Mouse (Mus musculus): ENCODE data around the gene Rhox4d.
"Not testable (repeated sequence)": the region's sequence is repeated elsewhere in the genome, so short reads cannot be mapped to it uniquely, and the experiment has no call there.

The Rhox4d gene

GRCm38 (mm10) chrX:37514059-37514458 is at the start of gene Rhox4d:
TSS of gene Rhox4d (plus strand) at chrX:37514359.
- not testable (repeated sequence) for DNase-seq (ENCODE audit: low read depth, low spot score)

GRCm38 (mm10) chrX:37480037-37480436 is 34.1 kb upstream of the Rhox4d start, which contains the start of gene Rhox4c:
TSS of gene Rhox4c (plus strand) at chrX:37480337.
- DNase-seq (ENCODE audit: low read depth, low spot score), result not testable (repeated sequence)

- not testable (repeated sequence) for DNase-seq (ENCODE audit: low read depth, low spot score)
These were observed 16.0 kb downstream of the Rhox4d start, which contains the start of gene Rhox2e for GRCm38 (mm10) chrX:37530152-37530551. TSS of gene Rhox2e (plus strand) at chrX:37530452.

GRCm38 (mm10) chrX:37541719-37542118 is 27.6 kb downstream of the Rhox4d start, which contains the start of gene Rhox3e:
TSS of gene Rhox3e (plus strand) at chrX:37542019.
- DNase-seq (ENCODE audit: low read depth, low spot score), result not testable (repeated sequence)

GRCm38 (mm10) chrX:37557112-37557511 is 43.0 kb downstream of the Rhox4d start, which contains the start of gene Rhox4e:
TSS of gene Rhox4e (plus strand) at chrX:37557412.
- DNase-seq (ENCODE audit: low read depth, low spot score), result not testable (repeated sequence)
